Mouse (Mus musculus) heart, adult 2 months (tissue): ENCODE results near the gene Itga9.

Experiments used
- EP300 ChIP-seq: fragments of 200-500 bp; IDR thresholded peaks from 2 replicates; pipeline ENCODE4 v1.6.1; 2011; ENCODE audit warnings: low read depth, low read length, control low read depth; ENCODE audit not compliant: insufficient read depth
- POLR2A ChIP-seq: fragments of 200-500 bp; IDR thresholded peaks from 2 replicates; pipeline ENCODE4 v1.6.1; 2011; ENCODE audit warnings: mild to moderate bottlenecking, low read depth, low read length, control low read depth; ENCODE audit not compliant: insufficient read depth

GRCm38 (mm10) chr9:118942030-118942429 is 335.5 kb downstream of the Itga9 start:
- TF ChIP-seq POLR2A = no peak
- no peak for TF ChIP-seq EP300
